Mouse (Mus musculus): ENCODE results near the gene Klrd1. TPM values are rescaled to one million over a fixed set of nuclear protein-coding genes. Genes with fewer than 3 reads are reported as not detected.
"Not testable (repeated sequence)": the region's sequence is repeated elsewhere in the genome, so short reads cannot be mapped to it uniquely, and the experiment has no call there.

Klrd1 gene
- polyA plus RNA-seq, 1 experiment from 2014 or later = not detected

GRCm38 (mm10) chr6:129577605-129578004 lies 14.0 kb upstream of the Klrd1 start, which contains the start of gene Klre1:
Gene Klre1 (plus strand): TSS chr6:129577905.
- no peak for ATAC-seq (ENCODE audit: insufficient number of reproducible peaks, insufficient read depth, low FRiP score, low TSS enrichment, low read depth)
- Histone ChIP-seq H3K9ac (replicated peaks) (no peak within 1 kb of the TSS), H3K9me3 (no peaks in the 10 kb centered on the region), H3K36me3 (no peaks in the 10 kb centered on the region), H3K4me1 (replicated peaks) (no peaks in the 10 kb centered on the region), H3K27ac (no peak within 1 kb of the TSS), H3K4me2 (no peak within 1 kb of the TSS), H3K4me3 (replicated peaks) (no peak within 1 kb of the TSS), H3K27me3 (no peaks in the 10 kb centered on the region)
- 88% methylated on average over 8 of the region's 8 CpGs for WGBS

- ATAC-seq (ENCODE audit: insufficient number of reproducible peaks, insufficient read depth, low FRiP score, low TSS enrichment, low read depth) = no peak
- H3K9me3 ChIP-seq = no peaks in the 10 kb centered on the region
- H3K4me2 ChIP-seq = no peak overlapping the region
- no peak overlapping the region for H3K27ac ChIP-seq
- H3K4me1 ChIP-seq (replicated peaks) = no peaks in the 10 kb centered on the region
- H3K27me3 ChIP-seq = no peaks in the 10 kb centered on the region
- no peaks in the 10 kb centered on the region for H3K36me3 ChIP-seq
- 67% methylated on average over 4 of the region's 4 CpGs for WGBS
- no peak overlapping the region for H3K4me3 ChIP-seq (replicated peaks)
- no peak overlapping the region for H3K9ac ChIP-seq (replicated peaks)
Measured at GRCm38 (mm10) chr6:129581274-129581673, 10.3 kb upstream of the Klrd1 start.

GRCm38 (mm10) chr6:129581896-129582295 lies 9.7 kb upstream of the Klrd1 start:
- Histone ChIP-seq H3K27ac (no peak overlapping the region), H3K4me2 (no peak overlapping the region), H3K27me3 (no peaks in the 10 kb centered on the region), H3K4me1 (replicated peaks) (no peaks in the 10 kb centered on the region), H3K36me3 (no peaks in the 10 kb centered on the region), H3K4me3 (replicated peaks) (no peak overlapping the region), H3K9me3 (no peaks in the 10 kb centered on the region), H3K9ac (replicated peaks) (no peak overlapping the region)
- 82% methylated on average over 4 of the region's 4 CpGs for WGBS
- no peak for ATAC-seq (ENCODE audit: insufficient number of reproducible peaks, insufficient read depth, low FRiP score, low TSS enrichment, low read depth)

GRCm38 (mm10) chr6:129583014-129583413 lies 8.6 kb upstream of the Klrd1 start:
- ATAC-seq (ENCODE audit: insufficient number of reproducible peaks, insufficient read depth, low FRiP score, low TSS enrichment, low read depth) = no peak
- no peak overlapping the region for H3K4me2 ChIP-seq
- no peaks in the 10 kb centered on the region for H3K27me3 ChIP-seq
- H3K9ac ChIP-seq (replicated peaks) = no peak overlapping the region
- no peak overlapping the region for H3K27ac ChIP-seq
- no peaks in the 10 kb centered on the region for H3K9me3 ChIP-seq
- no peaks in the 10 kb centered on the region for H3K4me1 ChIP-seq (replicated peaks)
- 82% methylated on average over 3 of the region's 3 CpGs for WGBS
- H3K36me3 ChIP-seq = no peaks in the 10 kb centered on the region
- H3K4me3 ChIP-seq (replicated peaks) = no peak overlapping the region

- Histone ChIP-seq H3K27me3 (no peaks in the 10 kb centered on the region), H3K4me1 (replicated peaks) (no peaks in the 10 kb centered on the region), H3K9me3 (no peaks in the 10 kb centered on the region), H3K4me3 (replicated peaks) (no peak overlapping the region), H3K27ac (no peak overlapping the region), H3K9ac (replicated peaks) (no peak overlapping the region), H3K36me3 (no peaks in the 10 kb centered on the region), H3K4me2 (no peak overlapping the region)
- no peak for ATAC-seq (ENCODE audit: insufficient number of reproducible peaks, insufficient read depth, low FRiP score, low TSS enrichment, low read depth)
Measured at GRCm38 (mm10) chr6:129608372-129608771, 16.8 kb downstream of the Klrd1 start.

GRCm38 (mm10) chr6:129623735-129624134 lies 32.2 kb downstream of the Klrd1 start, which contains the start of gene Klrk1:
Gene Klrk1 (minus strand): TSS chr6:129623864.
- Histone ChIP-seq H3K27ac (no peak within 1 kb of the TSS), H3K27me3 (no peaks in the 10 kb centered on the region), H3K4me1 (replicated peaks) (no peaks in the 10 kb centered on the region), H3K9me3 (no peaks in the 10 kb centered on the region), H3K4me2 (no peak within 1 kb of the TSS), H3K9ac (replicated peaks) (no peak within 1 kb of the TSS), H3K4me3 (replicated peaks) (no peak within 1 kb of the TSS), H3K36me3 (no peaks in the 10 kb centered on the region)
- ATAC-seq (ENCODE audit: insufficient number of reproducible peaks, insufficient read depth, low FRiP score, low TSS enrichment, low read depth) = no peak
- WGBS = 84% methylated on average over 4 of the region's 4 CpGs

- not testable (repeated sequence) for ATAC-seq (ENCODE audit: insufficient number of reproducible peaks, insufficient read depth, low FRiP score, low TSS enrichment, low read depth); H3K36me3 ChIP-seq; H3K4me2 ChIP-seq; H3K27ac ChIP-seq; H3K9me3 ChIP-seq; H3K4me3 ChIP-seq (replicated peaks); H3K9ac ChIP-seq (replicated peaks); H3K4me1 ChIP-seq (replicated peaks); H3K27me3 ChIP-seq
- 78% methylated on average over 2 of the region's 2 CpGs for whole genome bisulfite sequencing
Measured at GRCm38 (mm10) chr6:129631046-129631445, 39.5 kb downstream of the Klrd1 start.

- H3K4me1 ChIP-seq (replicated peaks); H3K9ac ChIP-seq (replicated peaks); H3K4me3 ChIP-seq (replicated peaks); H3K27me3 ChIP-seq; H3K4me2 ChIP-seq; ATAC-seq (ENCODE audit: insufficient number of reproducible peaks, insufficient read depth, low FRiP score, low TSS enrichment, low read depth); H3K9me3 ChIP-seq; H3K36me3 ChIP-seq; H3K27ac ChIP-seq: not testable (repeated sequence)
- 86% methylated on average over 3 of the region's 3 CpGs for WGBS
Measured at GRCm38 (mm10) chr6:129643237-129643636, 51.7 kb downstream of the Klrd1 start, which contains the start of gene Klrc3. Gene Klrc3 (minus strand): TSS chr6:129643337.

- not testable (repeated sequence) for H3K4me3 ChIP-seq (replicated peaks); H3K9me3 ChIP-seq; ATAC-seq (ENCODE audit: insufficient number of reproducible peaks, insufficient read depth, low FRiP score, low TSS enrichment, low read depth); H3K27ac ChIP-seq; H3K36me3 ChIP-seq; H3K4me1 ChIP-seq (replicated peaks); H3K27me3 ChIP-seq; H3K4me2 ChIP-seq; H3K9ac ChIP-seq (replicated peaks)
- WGBS = 83% methylated on average over 2 of the region's 3 CpGs
Measured at GRCm38 (mm10) chr6:129644054-129644453, 52.5 kb downstream of the Klrd1 start.

Other genes with a start within 250 kb of the Klrd1 start
- gene Clec12a, start 249.1 kb upstream of the Klrd1 start, polyA plus RNA-seq (2016; fragmentation: Nextera tagmentation; extraction: Ambion mirVana) = 0.36 and 0.38 TPM in 2 replicates
- not detected in 2 replicates for gene Clec12b, start 205.9 kb upstream of the Klrd1 start, polyA plus RNA-seq (2016; fragmentation: Nextera tagmentation; extraction: Ambion mirVana)
- gene Clec1b, start 194.5 kb upstream of the Klrd1 start, polyA plus RNA-seq (2016; fragmentation: Nextera tagmentation; extraction: Ambion mirVana) = 3.7 and 4.5 TPM in 2 replicates
- 0.10 TPM in 1 of 2 replicates, not detected in the other for gene Clec9a, start 182.9 kb upstream of the Klrd1 start, polyA plus RNA-seq (2016; fragmentation: Nextera tagmentation; extraction: Ambion mirVana)
- gene Clec1a, start 139.8 kb upstream of the Klrd1 start, polyA plus RNA-seq (2016; fragmentation: Nextera tagmentation; extraction: Ambion mirVana) = 1.3 and 1.7 TPM in 2 replicates
- gene Olr1, start 84.6 kb upstream of the Klrd1 start, polyA plus RNA-seq (2016; fragmentation: Nextera tagmentation; extraction: Ambion mirVana) = not detected in 2 replicates
- not detected in 2 replicates for gene Tmem52b, start 79.2 kb upstream of the Klrd1 start, polyA plus RNA-seq (2016; fragmentation: Nextera tagmentation; extraction: Ambion mirVana)
- gene Gabarapl1, start 58.6 kb upstream of the Klrd1 start, polyA plus RNA-seq (2016; fragmentation: Nextera tagmentation; extraction: Ambion mirVana) = 46.4 and 46.6 TPM in 2 replicates
- gene Klre1, start 13.9 kb upstream of the Klrd1 start, polyA plus RNA-seq (2016; fragmentation: Nextera tagmentation; extraction: Ambion mirVana) = not detected in 2 replicates
- not detected in 2 replicates for gene Klrk1, start 32.1 kb downstream of the Klrd1 start, polyA plus RNA-seq (2016; fragmentation: Nextera tagmentation; extraction: Ambion mirVana)
- not detected in 2 replicates for gene Klrc3, start 51.6 kb downstream of the Klrd1 start, polyA plus RNA-seq (2016; fragmentation: Nextera tagmentation; extraction: Ambion mirVana)
- not detected in 2 replicates for gene Klrc2, start 68.9 kb downstream of the Klrd1 start, polyA plus RNA-seq (2016; fragmentation: Nextera tagmentation; extraction: Ambion mirVana)
- gene Klrc1, start 87.2 kb downstream of the Klrd1 start, polyA plus RNA-seq (2016; fragmentation: Nextera tagmentation; extraction: Ambion mirVana) = not detected in 2 replicates
- gene Klri1, start 125.3 kb downstream of the Klrd1 start, polyA plus RNA-seq (2016; fragmentation: Nextera tagmentation; extraction: Ambion mirVana) = not detected in 2 replicates
- not detected in 2 replicates for gene Klri2, start 148.7 kb downstream of the Klrd1 start, polyA plus RNA-seq (2016; fragmentation: Nextera tagmentation; extraction: Ambion mirVana)
- not detected in 2 replicates for gene Gm156, start 192.5 kb downstream of the Klrd1 start, polyA plus RNA-seq (2016; fragmentation: Nextera tagmentation; extraction: Ambion mirVana)

All from limb, embryonic 12.5 days (tissue).